Mouse (Mus musculus) cerebellum, adult 11-12 months (tissue): ENCODE data around the gene Ralgps1.
A peak's percentile ranks its signal among the peaks of the same experiment; 100 is the strongest.

ENCODE experiments used
- DNase-seq: peaks from one replicate; pipeline ENCODE4 v3.0.0; 2022

The Ralgps1 gene

DNA sequence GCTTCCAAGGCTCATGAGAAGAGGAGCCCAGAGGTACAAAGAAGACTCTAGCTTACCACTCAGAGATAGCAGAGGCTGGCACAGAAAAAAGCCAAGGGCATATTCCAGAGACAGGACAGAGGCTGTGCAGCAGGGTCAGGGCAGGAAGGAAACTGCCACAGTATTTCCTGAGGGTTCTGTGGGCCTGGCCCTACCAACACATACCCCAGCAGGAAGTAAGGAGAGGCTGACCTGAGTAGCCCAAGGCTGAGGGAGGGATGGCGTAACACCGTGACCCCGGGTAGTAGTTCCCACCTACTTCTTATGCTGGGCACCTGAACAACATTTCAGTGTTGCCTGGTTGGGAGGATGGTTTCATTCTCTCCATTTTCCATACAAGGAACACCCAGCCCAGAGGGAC is 204.2 kb downstream of the Ralgps1 start:
- no peak for DNase-seq

- no peak for DNase-seq
These were observed 205.4 kb downstream of the Ralgps1 start for GRCm38 (mm10) chr2:33165710-33166374.

- no peak for DNase-seq
These were observed 206.1 kb downstream of the Ralgps1 start for GRCm38 (mm10) chr2:33165229-33165628.

- DNase-seq: peak; percentile 78
These were observed 206.6 kb downstream of the Ralgps1 start for GRCm38 (mm10) chr2:33164646-33165045.

DNA sequence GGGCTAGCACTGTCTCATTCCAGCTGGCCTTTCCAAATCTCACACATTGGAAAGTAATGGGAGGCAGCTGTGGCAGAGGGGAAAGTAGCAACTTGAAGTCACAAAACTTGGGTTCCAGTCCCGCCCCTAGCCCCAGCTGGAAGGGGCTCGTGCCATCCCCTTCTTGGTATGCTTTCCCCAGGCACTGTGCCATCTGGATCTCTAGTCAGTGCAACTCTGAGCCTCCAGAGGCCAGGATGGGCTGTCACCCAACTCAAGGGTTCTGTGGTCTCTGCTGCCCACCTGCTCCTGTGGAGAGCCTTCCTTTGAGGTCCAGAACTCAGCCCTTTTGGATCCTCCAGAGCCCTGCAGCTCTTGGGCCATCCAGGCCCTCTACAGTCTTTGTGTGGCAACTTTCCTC is 209.2 kb downstream of the Ralgps1 start:
- DNase-seq: no peak

- no peak for DNase-seq
These were observed 210.8 kb downstream of the Ralgps1 start for GRCm38 (mm10) chr2:33160326-33160973.

- no peak for DNase-seq
These were observed 211.7 kb downstream of the Ralgps1 start for GRCm38 (mm10) chr2:33159593-33159992.

- DNase-seq: no peak
These were observed 212.4 kb downstream of the Ralgps1 start for GRCm38 (mm10) chr2:33158895-33159294.

- no peak for DNase-seq
These were observed 215.0 kb downstream of the Ralgps1 start for GRCm38 (mm10) chr2:33156283-33156781.

DNA sequence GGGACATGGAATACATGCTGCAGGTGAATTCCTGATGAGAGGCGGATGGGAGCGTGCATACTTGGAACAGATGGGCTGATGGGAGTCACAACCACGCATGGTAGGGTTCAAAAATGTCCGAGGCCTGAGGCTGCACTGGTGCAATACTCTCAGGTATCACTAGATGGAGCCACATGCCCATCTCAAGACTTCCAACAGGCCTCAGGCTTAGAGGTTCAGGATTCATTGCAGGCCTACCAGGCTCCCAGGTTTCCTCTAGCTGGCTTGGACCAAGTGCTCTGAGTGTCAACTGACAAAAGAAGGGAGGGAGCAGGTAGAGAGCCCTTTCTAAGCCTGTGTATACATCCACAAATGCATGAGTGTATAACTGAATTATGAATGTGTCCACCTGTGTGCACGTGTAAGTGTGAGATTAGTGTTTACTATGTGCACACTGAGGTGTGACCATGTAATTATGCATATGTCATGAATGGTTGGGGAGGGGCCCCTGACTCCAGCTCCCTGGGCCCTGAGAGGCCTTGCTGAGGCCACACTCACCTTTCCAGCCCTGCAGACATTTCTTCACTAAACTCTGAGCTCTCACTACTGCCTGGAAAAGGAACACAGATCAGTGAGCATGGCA is 216.4 kb downstream of the Ralgps1 start:
- peak; percentile 77 for DNase-seq

DNA sequence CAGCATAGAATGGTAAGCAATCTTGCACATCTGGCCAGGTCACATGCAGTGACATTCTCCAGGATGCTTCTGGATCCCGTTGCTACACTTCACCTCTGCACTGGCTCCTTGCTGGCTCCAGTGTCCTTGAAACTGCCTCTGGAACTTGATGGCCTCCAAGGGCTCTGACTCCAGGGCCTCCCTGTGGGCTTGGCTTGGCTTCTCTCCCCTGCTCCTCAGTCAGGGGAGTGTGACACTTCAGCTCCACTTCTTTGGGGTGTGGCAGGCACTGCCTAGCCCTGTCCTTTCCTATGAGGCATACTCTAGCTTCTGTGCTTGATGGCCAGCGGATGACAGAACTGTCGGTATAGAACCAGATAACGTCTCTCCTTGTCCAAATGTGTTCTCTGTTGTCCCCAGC is 224.3 kb downstream of the Ralgps1 start:
- DNase-seq: no peak

GRCm38 (mm10) chr2:33143292-33143691 is 228.0 kb downstream of the Ralgps1 start:
- DNase-seq: no peak

GRCm38 (mm10) chr2:33138491-33138890 is 232.8 kb downstream of the Ralgps1 start:
- no peak for DNase-seq

DNA sequence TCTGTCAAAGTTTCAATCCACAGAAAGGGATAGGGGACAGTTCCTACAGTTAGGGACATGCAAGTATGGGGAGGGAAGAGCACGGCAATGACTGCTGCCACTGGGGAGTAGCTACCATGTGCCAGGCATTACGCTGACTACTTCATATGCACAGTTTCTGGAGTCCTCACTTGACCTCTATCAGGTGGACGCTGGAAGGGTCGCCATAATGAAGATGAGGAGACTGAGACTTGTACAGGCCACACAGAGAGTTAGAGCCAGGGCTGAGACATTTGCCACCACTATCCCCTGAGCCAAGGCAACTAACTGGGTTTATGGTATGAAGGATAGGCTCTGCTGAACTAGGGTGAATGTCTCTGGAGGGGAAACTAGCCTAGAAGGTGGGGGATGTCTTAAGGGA is 233.6 kb downstream of the Ralgps1 start:
- no peak for DNase-seq

- peak; percentile 82 for DNase-seq
These were observed 234.0 kb downstream of the Ralgps1 start for GRCm38 (mm10) chr2:33137244-33137643.

- DNase-seq: no peak
These were observed 234.9 kb downstream of the Ralgps1 start for GRCm38 (mm10) chr2:33136366-33136765.

DNA sequence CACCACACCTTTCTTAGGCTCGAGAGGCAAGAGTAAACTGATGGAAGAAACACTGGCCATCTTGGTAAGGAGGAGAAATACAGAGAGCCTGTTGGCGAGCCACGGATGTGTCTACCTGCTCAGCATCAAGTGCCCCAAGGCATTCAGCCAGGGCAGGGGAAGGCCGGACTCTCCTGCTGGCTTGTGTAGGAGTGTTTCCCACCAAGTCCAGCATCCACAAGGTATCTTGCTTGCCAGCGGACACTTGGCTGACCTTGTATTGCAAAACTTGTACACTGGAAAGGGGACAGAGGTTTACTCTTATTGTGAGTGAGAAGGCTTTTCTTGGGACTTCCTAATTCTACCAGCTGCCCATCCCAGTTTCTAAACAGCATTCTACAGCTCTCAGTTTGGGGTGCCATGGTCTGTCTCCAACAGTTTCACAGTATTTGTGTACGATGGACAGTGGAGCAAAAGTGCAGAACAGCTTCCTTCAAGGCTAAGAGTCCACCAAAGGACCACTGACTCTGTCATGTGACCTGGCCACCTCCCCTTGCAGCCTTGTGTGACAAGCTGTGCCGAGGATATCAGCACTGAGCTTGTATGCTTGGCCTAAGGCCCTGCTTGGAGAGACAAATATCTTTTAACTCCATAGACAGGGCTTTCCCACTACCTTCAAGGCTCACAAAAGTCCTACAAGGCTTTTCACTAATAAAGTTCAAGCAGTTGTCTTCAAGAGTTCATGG is 236.4 kb downstream of the Ralgps1 start:
- no peak for DNase-seq

DNA sequence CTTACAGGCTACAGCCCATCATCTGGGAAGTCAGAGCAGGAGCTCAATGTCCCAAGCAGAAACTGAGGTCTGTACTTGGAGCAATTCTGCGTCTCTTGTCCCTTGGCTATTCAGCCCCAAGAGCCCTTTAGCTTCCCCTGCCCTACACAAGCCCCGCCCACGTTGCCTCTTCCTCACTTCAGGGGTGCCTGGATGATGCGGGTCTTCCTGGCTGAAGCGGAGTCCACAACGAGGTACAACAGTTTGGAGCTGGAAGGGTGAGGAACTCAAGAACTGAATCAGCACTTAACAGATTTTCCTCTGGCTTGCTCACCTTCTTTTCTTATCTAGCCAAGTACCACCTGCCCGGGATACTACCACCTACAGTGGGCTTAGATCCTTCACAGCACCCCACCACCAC is 239.0 kb downstream of the Ralgps1 start:
- peak; percentile 67 for DNase-seq

DNA sequence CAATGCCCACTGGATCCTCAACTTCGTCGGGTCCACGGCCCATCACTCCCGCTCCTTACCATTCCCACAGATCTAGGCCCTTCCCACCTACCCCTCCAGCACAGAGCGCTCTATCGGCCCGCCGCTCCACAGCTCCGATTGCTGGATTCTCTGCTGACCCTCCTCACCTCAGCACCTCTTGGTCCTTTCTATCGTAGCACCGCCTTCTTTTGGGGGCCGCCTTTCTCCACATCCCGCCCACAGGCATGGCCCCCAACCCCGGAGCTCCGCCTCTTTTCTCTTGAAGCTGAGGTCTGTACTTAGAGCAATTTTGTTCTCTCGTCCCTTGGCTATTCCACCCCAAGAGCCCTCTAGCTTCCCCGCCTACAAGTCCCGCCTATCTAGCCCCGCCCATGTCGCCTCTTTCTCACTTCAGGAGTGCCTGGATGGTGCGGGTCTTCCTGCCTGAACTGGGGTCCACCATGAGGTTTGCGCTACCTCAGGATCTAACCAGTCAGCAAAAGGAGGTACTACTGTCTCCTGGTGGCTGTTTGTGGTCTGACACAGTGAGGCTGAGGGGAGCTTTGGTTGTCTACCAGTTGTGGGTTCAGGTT is 239.7 kb downstream of the Ralgps1 start, which contains the start of gene Garnl3:
Gene Garnl3, minus strand, starts transcription at position 155 of the 593 bp plus-strand sequence.
- peak; percentile 88 for DNase-seq

GRCm38 (mm10) chr2:33130526-33131483 is 240.5 kb downstream of the Ralgps1 start:
- peak; percentile 99 for DNase-seq

DNA sequence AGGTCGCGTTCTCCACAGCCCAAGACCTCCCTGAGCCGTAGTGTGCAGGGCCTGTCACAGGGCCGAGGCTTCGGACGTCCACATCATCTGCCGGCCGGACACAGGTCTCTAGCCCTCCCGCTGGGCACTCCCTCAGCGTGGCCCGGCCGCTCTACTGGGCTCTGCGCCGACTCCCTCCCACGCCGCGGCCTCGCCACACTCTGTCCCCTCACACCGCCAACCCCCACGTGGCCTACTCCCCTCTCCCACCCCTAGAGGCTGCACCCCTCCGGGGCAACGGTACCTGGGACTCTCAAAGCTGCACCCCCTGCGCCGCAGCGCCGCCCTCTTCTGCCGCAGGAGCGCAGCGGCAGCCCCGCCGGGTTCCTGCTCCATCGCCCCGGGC is 241.2 kb downstream of the Ralgps1 start:
- peak; percentile 88 for DNase-seq

DNA sequence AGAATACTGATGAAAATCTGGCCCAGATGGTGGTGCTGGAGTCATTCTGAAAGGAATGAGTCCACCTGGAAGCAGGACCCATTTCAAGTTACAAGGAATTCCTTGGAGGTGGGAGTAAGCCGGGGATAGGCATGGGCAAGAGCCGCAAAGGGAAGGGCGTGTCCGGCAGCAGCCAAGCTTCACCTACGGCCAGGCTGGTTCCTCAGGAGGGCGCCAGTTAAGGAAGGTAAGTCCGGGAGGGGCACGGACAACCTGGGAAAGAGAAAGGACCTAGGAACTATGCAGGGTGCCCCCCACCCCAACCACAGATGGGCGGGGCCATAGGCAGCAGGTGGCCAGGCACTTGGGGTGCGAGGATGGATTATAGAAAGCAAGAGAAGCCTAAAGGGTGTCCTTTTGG is 241.6 kb downstream of the Ralgps1 start:
- DNase-seq: peak; percentile 79
